Mouse (Mus musculus): ENCODE measurements around the gene Tiparp.

DNA sequence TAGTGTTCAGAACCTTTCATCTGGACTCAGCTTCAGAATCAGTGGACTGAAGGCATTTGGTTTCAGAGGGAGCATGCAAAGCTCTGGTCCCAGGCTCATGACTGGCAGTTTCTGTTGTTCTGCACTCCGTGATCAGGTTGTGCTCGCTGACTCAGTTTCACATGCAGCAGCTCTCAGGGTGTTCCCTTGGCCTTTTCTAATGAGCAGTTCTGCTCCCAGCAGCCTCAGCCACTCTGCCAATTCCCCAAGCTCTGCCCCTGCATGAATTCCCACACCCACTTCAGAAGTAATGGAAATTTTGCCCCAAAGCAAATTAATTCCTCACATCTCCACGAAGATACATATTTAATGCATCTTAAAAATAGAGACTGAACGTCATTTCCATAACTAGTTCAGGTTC lies 30.5 kb downstream of the Tiparp start:
- TF ChIP-seq POLR2A (IDR thresholded peaks at IDR 0.05; ENCODE audit: insufficient read depth, low read depth, low read length) = no peak
- no peak for TF ChIP-seq CTCF (IDR thresholded peaks at IDR 0.05; ENCODE audit: insufficient read depth, low read depth, low read length)

Measured in olfactory bulb, adult 2 months (tissue).